Mouse (Mus musculus) lung, embryonic 14.5 days (tissue): ENCODE results near the gene Ice1. TPM values are rescaled to one million over a fixed set of nuclear protein-coding genes. Genes with fewer than 3 reads are reported as not detected.

Source experiments
- ATAC-seq: fragments of 200-750 bp; cut with Nextera tagmentation; 2 replicates; pipeline ENCODE4 v1.8.0; 2017; ENCODE audit warnings: mild to moderate bottlenecking, moderate TSS enrichment, moderate library complexity; ENCODE audit not compliant: insufficient read depth
- DNase-seq: peaks from one replicate; pipeline ENCODE4 v3.0.0-alpha.2; 2015
- H3K27ac ChIP-seq: fragments of 300-500 bp; sonication (generic); 2 replicates; pipeline ENCODE4 v1.5.1; 2014; ENCODE audit warnings: low read depth, mild to moderate bottlenecking, moderate library complexity
- H3K27me3 ChIP-seq: fragments of 300-500 bp; sonication (generic); 2 replicates; pipeline ENCODE4 v1.6.1; 2014; ENCODE audit warnings: low read length, control low read depth; ENCODE audit not compliant: insufficient read depth
- H3K36me3 ChIP-seq: fragments of 300-500 bp; sonication (generic); 2 replicates; pipeline ENCODE4 v1.6.1; 2014; ENCODE audit warnings: control low read depth; ENCODE audit not compliant: insufficient read depth
- H3K4me1 ChIP-seq: fragments of 300-500 bp; sonication (generic); 2 replicates; pipeline ENCODE4 v1.6.1; 2014; ENCODE audit warnings: antibody characterized with exemption, control low read depth; ENCODE audit not compliant: insufficient read depth
- H3K4me2 ChIP-seq: fragments of 300-500 bp; sonication (generic); 2 replicates; pipeline ENCODE4 v1.6.1; 2014; ENCODE audit warnings: mild to moderate bottlenecking
- H3K4me3 ChIP-seq: fragments of 300-500 bp; sonication (generic); 2 replicates; pipeline ENCODE4 v1.5.1; 2014; ENCODE audit warnings: low read depth, low read length
- H3K9ac ChIP-seq: fragments of 300-500 bp; sonication (generic); 2 replicates; pipeline ENCODE4 v1.6.1; 2014
- H3K9me3 ChIP-seq: fragments of 300-500 bp; sonication (generic); 2 replicates; pipeline ENCODE4 v1.6.1; 2016; ENCODE audit warnings: low read depth, low read length, control low read depth
- CTCF ChIP-seq: IDR thresholded peaks from 2 replicates; pipeline ENCODE4 v1.5.1; 2016; ENCODE audit warnings: antibody characterized with exemption, low read depth
- WGBS: fragments of 180-500 bp; shearing (Covaris S2); extraction: QIAGEN DNeasy Blood & Tissue Kit; methylation state at CpG from one replicate; pipeline ENCODE4 v1.1.7; 2014; 5-methylcytosine and 5-hydroxymethylcytosine counted together
- polyA plus RNA-seq: library from polyadenylated mRNA; unstranded; fragments of >200 nt; fragmentation: Nextera tagmentation; extraction: Ambion mirVana; gene quantifications from 2 replicates; pipeline ENCODE4 v1.2.1, GENCODE M21; 2014

Ice1 gene
- polyA plus RNA-seq, 1 experiment from 2014 or later: 28.2 TPM

GRCm38 (mm10) chr13:70581509-70581908, 55.9 kb downstream of the Ice1 start:
- no peaks in the 10 kb centered on the region for H3K4me1 ChIP-seq
- WGBS: 79% methylated on average over 4 of the region's 4 CpGs
- no peak overlapping the region for H3K4me3 ChIP-seq
- no peak overlapping the region for H3K4me2 ChIP-seq
- no peak for ATAC-seq
- H3K9me3 ChIP-seq: no peaks in the 10 kb centered on the region
- no peaks in the 10 kb centered on the region for H3K27me3 ChIP-seq
- no peak overlapping the region for H3K9ac ChIP-seq
- DNase-seq: no peak
- H3K27ac ChIP-seq: no peak overlapping the region
- no peak for TF ChIP-seq CTCF
- H3K36me3 ChIP-seq: peaks cover 11% of the 10 kb centered on the region; the same call in 1 of the 2 replicates

GRCm38 (mm10) chr13:70574216-70574615, 63.2 kb downstream of the Ice1 start:
- H3K4me3 ChIP-seq: no peak overlapping the region
- DNase-seq (no peak), ATAC-seq (no peak)
- H3K27ac ChIP-seq: no peak overlapping the region
- no peaks in the 10 kb centered on the region for H3K4me1 ChIP-seq
- H3K4me2 ChIP-seq: no peak overlapping the region
- no peaks in the 10 kb centered on the region for H3K36me3 ChIP-seq
- no peaks in the 10 kb centered on the region for H3K27me3 ChIP-seq
- no peaks in the 10 kb centered on the region for H3K9me3 ChIP-seq
- no peak overlapping the region for H3K9ac ChIP-seq
- 92% methylated on average over 1 of the region's 1 CpGs for WGBS
- TF ChIP-seq CTCF: no peak

DNA sequence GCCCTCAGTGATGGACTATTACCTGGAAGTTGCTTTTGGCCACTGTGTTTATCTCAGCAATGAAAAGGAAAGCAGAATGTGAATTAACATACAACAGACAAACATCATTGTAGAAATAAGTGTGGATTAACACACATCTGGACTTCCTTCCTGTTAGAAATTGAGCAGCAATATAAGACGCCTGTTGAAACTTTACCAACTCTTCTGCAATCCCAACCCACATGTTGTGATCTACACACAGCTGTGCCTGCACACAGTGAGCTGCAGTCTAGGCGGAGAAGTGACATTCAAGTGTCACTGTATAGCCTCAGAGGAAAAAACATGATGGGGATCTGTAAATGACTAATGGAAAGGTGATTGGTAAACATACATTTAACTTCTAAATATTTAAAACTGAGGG, 69.5 kb downstream of the Ice1 start:
- Histone ChIP-seq H3K9me3 (no peaks in the 10 kb centered on the region), H3K27me3 (no peaks in the 10 kb centered on the region), H3K36me3 (no peaks in the 10 kb centered on the region), H3K9ac (no peak overlapping the region), H3K4me2 (no peak overlapping the region), H3K4me3 (no peak overlapping the region), H3K4me1 (no peaks in the 10 kb centered on the region), H3K27ac (no peak overlapping the region)
- ATAC-seq (no peak), DNase-seq (no peak)
- 75% methylated on average over 2 of the region's 2 CpGs for WGBS
- TF ChIP-seq CTCF: no peak

GRCm38 (mm10) chr13:70553456-70553855, 84.0 kb downstream of the Ice1 start:
- DNase-seq (no peak), ATAC-seq (no peak)
- no peaks in the 10 kb centered on the region for H3K27me3 ChIP-seq
- H3K4me1 ChIP-seq: no peaks in the 10 kb centered on the region
- no peak overlapping the region for H3K27ac ChIP-seq
- no peak overlapping the region for H3K4me2 ChIP-seq
- WGBS: 69% methylated on average over 5 of the region's 5 CpGs
- TF ChIP-seq CTCF: no peak
- H3K36me3 ChIP-seq: no peaks in the 10 kb centered on the region
- H3K4me3 ChIP-seq: no peak overlapping the region
- H3K9me3 ChIP-seq: no peaks in the 10 kb centered on the region
- H3K9ac ChIP-seq: no peak overlapping the region

DNA sequence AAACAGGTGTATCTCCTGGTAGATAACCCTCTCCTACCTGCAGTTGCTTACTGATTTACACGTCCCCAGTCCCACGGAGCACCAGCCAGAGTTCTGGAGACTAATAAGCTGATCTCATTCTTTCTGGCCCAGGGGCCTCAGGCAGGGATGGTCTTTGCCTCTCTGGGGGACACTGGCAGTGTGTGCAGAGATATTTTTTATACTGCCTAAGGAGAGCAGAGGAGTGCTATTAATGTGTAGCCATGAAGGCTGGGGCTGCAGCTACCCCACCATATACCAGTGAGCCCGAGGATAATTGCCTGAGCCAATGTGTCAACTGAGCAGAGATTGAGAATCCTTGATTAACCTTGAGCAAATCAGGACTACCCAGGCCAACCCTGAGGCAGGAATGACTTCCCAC, 90.0 kb downstream of the Ice1 start:
- no peak overlapping the region for H3K4me2 ChIP-seq
- WGBS: 25% methylated on average over 3 of the region's 3 CpGs
- no peak for TF ChIP-seq CTCF
- no peaks in the 10 kb centered on the region for H3K4me1 ChIP-seq
- DNase-seq (no peak), ATAC-seq (no peak)
- no peaks in the 10 kb centered on the region for H3K9me3 ChIP-seq
- no peak overlapping the region for H3K9ac ChIP-seq
- no peaks in the 10 kb centered on the region for H3K36me3 ChIP-seq
- H3K4me3 ChIP-seq: no peak overlapping the region
- H3K27ac ChIP-seq: no peak overlapping the region
- no peaks in the 10 kb centered on the region for H3K27me3 ChIP-seq

GRCm38 (mm10) chr13:70545261-70545660, 92.2 kb downstream of the Ice1 start:
- TF ChIP-seq CTCF: peak; percentile 77

GRCm38 (mm10) chr13:70539842-70540241, 97.6 kb downstream of the Ice1 start:
- no peaks in the 10 kb centered on the region for H3K36me3 ChIP-seq
- no peaks in the 10 kb centered on the region for H3K4me1 ChIP-seq
- no peak for TF ChIP-seq CTCF
- no peak overlapping the region for H3K4me3 ChIP-seq
- H3K9me3 ChIP-seq: no peaks in the 10 kb centered on the region
- H3K4me2 ChIP-seq: no peak overlapping the region
- ATAC-seq (no peak), DNase-seq (no peak)
- H3K9ac ChIP-seq: no peak overlapping the region
- WGBS: 67% methylated on average over 1 of the region's 1 CpGs
- no peak overlapping the region for H3K27ac ChIP-seq
- no peaks in the 10 kb centered on the region for H3K27me3 ChIP-seq

More at GRCm38 (mm10) chr13:70545261-70545660, 92.2 kb downstream of the Ice1 start:
- H3K4me1 ChIP-seq: no peaks in the 10 kb centered on the region
- no peak overlapping the region for H3K9ac ChIP-seq
- no peak overlapping the region for H3K27ac ChIP-seq
- no peak overlapping the region for H3K4me3 ChIP-seq
- H3K4me2 ChIP-seq: no peak overlapping the region
- no peak for ATAC-seq
- no peaks in the 10 kb centered on the region for H3K9me3 ChIP-seq
- H3K27me3 ChIP-seq: no peaks in the 10 kb centered on the region
- H3K36me3 ChIP-seq: no peaks in the 10 kb centered on the region
- peak; percentile 78 for DNase-seq
- 7% methylated on average over 1 of the region's 1 CpGs for WGBS

DNA sequence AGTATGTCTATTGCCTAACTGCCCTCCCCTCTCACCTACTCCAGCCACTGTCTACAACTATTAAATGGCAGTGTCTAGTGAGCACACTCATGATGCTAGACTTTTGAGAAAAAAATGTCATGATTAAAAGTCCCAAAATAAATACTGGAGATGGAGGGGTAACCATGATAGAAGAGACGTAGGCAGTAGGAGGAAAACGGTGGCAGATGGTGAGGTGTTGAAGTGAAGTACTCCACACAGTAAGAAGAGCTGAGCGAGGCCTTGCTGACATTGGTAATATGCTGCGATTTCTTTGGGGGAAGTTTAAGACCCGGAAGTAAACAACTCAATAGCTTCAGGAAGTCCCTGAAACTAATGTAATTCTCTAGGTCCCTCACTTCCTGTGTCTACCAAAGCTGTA, 104.0 kb downstream of the Ice1 start:
- H3K4me2 ChIP-seq: no peak overlapping the region
- H3K9ac ChIP-seq: no peak overlapping the region
- H3K27ac ChIP-seq: no peak overlapping the region
- no peaks in the 10 kb centered on the region for H3K36me3 ChIP-seq
- no peak for TF ChIP-seq CTCF
- no peaks in the 10 kb centered on the region for H3K9me3 ChIP-seq
- 77% methylated on average over 5 of the region's 5 CpGs for WGBS
- ATAC-seq: no peak
- no peak overlapping the region for H3K4me3 ChIP-seq
- no peak for DNase-seq
- no peaks in the 10 kb centered on the region for H3K27me3 ChIP-seq
- no peaks in the 10 kb centered on the region for H3K4me1 ChIP-seq
